Mouse (Mus musculus) adrenal gland, adult 8-10 months (tissue): ENCODE measurements around the gene Polr2a. TPM values are rescaled to one million over a fixed set of nuclear protein-coding genes. Genes with fewer than 3 reads are reported as not detected.
A peak's percentile ranks its signal among the peaks of the same experiment; 100 is the strongest.
"Not testable (repeated sequence)": the region's sequence is repeated elsewhere in the genome, so short reads cannot be mapped to it uniquely, and the experiment has no call there.

ENCODE experiments used
- DNase-seq: peaks from one replicate; pipeline ENCODE4 v3.0.0; 2022
- total RNA-seq, 4 experiments: library from RNA; stranded (reverse); gene quantifications; 2 replicates each; pipeline ENCODE4 v1.2.4; 2022

Gene Polr2a
- total RNA-seq, 4 experiments from 2014 or later: 85.2 to 125 (median 101) TPM

DNA sequence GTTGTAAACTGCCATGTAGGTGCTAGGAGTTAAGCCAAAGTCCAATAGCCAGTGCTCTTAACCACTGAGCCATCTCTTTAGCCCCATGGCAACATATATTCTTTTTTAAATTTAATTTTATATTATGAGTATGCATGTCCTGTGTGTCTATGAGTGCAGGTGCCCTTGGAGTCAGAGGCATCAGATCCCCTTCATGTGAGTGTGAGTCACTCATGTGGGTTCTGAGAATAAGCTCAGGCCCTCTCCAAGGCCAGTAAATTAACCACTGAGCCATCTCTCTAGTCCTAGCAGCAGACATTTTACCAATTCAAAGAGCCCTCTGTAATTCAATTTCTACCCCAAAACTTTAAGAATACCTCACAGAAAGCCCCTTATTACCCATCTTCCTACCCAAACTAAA, 5.8 kb downstream of the Polr2a start:
- DNase-seq: peak; percentile 46

GRCm38 (mm10) chr11:69751635-69752034, 6.8 kb downstream of the Polr2a start:
- no peak for DNase-seq

- DNase-seq: not testable (repeated sequence)
These were observed 27.0 kb downstream of the Polr2a start for GRCm38 (mm10) chr11:69731408-69731807.

- peak; percentile 45 for DNase-seq
These were observed 29.4 kb downstream of the Polr2a start for GRCm38 (mm10) chr11:69729063-69729462.

DNA sequence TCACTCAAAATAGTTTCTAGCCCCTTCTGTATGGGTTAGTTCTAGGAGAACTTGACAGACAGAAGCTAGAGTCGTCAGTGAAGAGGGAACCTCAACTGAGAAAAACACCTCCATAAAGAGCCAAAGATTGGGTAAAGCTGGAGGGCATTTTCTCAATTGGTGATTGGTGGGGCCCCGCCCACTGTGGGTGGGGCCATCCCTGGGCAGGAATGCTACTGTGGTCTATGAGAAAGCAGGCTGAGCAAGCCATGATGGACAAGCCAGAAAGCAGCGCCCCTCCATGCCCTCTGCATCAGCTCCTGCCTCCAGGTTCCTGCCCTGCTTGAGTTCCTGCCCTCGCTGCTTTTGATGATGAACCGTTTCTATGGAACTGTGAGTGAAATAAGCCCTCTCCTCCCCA, 32.5 kb downstream of the Polr2a start:
- no peak for DNase-seq

- DNase-seq: no peak
These were observed 35.4 kb downstream of the Polr2a start for GRCm38 (mm10) chr11:69723074-69723473.

GRCm38 (mm10) chr11:69720852-69721251, 37.6 kb downstream of the Polr2a start:
- no peak for DNase-seq

DNA sequence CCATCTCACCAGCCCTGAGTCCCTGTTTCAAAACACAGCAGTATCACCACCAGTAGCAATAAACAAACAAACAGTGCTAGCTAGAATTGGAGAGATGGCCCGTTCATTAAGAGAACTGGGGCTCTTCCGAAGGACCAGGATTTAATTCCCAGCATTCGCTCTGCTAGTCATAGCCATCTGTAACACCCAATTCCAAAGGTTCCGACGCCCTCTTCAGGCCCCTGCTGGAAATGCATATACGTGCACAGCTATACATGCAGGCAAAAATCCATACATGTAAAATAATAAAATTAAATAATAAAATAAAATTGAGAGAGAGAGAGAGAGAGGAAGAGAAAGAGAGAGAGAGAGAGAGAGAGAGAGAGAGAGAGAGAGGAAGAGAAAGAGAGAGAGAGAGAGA, 39.0 kb downstream of the Polr2a start:
- no peak for DNase-seq

- no peak for DNase-seq
These were observed 39.8 kb downstream of the Polr2a start for GRCm38 (mm10) chr11:69718661-69719060.

- DNase-seq: no peak
These were observed 41.5 kb downstream of the Polr2a start for GRCm38 (mm10) chr11:69716953-69717352.

- peak; percentile 78 for DNase-seq
These were observed 42.5 kb downstream of the Polr2a start for GRCm38 (mm10) chr11:69715929-69716328.

DNA sequence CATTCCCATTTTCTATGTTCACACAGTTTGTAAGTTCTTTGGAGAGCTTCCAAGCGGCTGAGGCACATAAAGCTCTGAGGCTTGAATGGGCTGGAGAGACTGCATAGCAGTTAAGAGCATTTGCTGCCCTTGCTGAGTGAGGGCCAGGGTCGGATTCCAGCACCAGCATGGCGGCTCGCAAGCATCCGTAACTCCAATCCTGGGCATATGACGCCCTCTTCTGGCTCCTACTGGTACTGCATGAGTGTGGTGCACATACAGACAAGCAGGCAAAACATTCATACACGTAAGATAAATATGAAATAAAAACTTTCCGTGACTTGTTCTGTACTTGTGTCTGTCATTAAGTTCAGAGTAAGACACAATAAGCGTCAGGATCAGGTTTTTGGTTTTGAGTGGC, 43.0 kb downstream of the Polr2a start:
- DNase-seq: peak; percentile 47

DNA sequence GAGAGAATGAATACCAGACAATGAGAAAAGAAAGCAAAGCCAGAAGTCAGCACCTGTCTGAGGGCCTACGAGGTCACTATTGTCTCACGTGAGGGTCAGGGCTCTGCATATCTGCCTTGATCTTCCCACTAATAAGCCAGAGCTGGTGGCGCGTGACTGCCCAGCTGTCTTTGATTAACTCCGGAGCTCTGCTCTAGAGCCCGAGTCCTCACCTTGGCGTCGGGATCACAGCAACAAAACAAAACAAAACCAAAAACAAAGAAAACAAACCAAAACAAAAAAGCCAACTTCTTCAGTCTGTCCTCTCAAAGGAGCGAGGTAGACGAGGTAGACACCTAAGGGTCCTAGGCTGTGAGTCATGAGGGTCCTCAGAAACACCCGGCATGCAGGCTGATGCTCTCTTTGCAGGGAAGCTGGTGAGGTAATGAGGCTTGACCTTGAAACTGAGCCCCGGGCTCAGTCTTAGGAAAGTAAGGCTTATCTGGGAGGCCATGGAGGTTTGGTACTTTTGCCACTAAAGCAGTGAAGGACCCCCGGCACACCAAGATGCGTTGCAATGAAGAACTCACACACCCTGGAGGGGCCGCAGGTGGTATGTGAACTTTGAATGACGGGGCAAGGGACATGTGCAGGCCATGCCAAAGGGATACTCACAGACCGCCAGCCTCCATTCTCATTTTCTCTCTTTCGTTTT, 43.7 kb downstream of the Polr2a start:
- no peak for DNase-seq

GRCm38 (mm10) chr11:69712954-69713672, 45.3 kb downstream of the Polr2a start:
- DNase-seq: no peak

DNA sequence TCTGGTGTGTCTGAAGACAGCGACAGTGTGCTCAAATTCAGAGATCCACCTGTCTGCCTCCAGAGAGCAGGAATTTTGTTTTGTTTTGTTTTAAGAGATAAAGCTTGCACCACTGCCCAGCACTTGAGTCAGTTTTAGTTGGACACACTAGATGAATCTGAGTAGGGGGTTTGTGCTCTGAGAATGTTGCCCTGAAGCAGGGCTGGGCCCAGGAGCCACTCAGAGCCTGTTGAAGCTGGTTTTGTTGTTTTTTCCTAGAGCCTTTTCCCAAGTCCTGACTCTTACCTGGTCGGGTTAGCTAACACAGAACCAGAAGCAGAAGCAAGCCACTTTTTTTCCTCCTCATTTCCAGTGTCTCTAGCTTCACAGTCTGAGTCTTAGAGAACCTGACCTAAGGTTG, 47.4 kb downstream of the Polr2a start:
- DNase-seq: no peak

DNA sequence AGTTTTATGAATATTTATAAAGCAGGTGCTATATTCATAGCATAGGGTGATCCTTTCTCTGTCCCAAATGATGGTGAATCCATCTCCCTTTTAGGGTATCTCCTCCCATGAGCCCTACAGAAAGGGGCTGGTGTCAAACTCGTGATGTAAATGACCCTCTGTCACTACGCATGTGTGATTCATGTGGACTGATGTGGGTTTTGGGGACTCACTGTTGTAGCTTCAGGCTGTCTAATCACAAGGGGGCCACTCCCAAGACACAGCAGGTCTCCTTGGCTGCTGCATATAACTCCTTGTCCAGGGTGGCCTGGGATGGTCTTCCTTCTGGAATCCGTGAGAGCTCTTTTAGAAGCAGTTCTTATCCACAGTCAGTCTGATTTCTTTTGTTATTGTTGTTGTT, 48.0 kb downstream of the Polr2a start:
- DNase-seq: no peak

DNA sequence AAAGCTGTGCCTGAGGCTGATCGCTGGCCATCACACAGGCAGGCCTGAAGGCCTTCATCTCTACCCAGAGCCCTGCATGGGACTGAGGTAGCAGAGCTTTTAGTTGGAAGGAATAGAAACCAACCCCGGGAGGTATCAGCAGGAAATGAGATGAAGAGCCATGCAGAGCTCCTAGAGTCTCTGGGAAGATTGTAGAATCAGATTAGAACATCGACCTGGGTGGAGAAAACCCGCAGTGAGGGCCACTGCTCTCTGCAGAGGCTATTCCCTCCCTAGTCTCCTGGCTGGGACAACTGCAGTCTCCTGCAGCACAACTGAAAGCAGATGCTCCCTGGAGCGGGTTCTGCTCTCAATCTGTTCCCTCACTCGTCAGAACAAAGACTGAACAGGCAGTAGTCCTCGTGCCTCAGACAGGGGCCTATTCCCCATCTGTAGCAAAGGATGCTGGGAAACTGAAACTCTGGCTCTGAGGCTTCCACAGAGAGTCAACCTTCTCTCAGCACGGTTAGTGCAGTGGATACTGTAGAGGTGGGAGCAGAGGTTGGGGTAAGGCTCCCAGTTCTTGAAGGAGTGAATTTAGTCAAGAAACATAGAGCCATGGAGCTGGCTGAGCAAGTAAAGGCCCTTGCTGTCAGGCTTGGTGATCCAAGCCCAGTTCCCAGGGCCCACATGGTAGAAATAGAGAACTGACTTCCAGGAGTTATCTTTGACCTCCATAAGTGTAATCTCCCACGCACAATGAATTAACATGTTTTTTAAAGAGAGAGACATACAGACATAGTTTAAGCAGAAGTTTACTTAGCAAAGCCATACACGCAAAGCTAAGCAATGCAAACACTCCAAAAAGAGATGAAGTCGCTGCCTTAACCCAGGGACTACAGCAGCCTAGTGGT, 48.6 kb downstream of the Polr2a start:
- no peak for DNase-seq

DNA sequence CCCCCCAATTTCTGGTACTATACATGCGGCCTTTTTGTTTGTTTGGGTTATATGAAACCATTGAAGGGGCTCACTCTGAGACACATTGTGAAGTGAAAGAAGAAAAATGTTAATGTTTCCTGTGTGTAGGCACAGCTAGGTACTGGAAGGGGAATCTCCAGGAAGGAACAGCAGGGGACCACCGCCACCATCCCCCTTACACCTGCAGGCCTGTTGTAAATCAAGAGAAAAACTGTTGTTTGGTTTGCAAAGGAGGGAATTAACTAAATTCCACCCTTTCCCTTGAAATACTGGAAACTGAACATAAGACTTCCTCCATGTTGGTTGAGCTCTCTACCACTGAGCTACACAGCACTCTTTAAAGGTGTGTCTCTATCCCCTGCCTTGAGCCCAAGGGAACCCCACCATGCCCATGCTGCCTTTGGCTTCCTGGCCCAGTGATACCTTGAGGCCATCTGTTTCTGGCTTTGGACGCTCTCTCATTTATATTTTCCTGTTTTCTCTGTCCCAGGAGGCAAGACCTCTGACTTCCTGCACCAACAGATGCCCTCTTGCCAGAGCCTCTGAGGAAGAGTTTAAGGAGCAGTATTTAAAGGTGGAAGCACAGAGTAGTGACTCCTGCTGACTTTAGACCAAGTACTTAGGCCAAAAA, 49.7 kb downstream of the Polr2a start:
- DNase-seq: no peak

GRCm38 (mm10) chr11:69707873-69708381, 50.5 kb downstream of the Polr2a start:
- DNase-seq: no peak

- DNase-seq: no peak
These were observed 51.0 kb downstream of the Polr2a start for GRCm38 (mm10) chr11:69707480-69707847.

GRCm38 (mm10) chr11:69706775-69707479, 51.5 kb downstream of the Polr2a start:
- peak; percentile 89 for DNase-seq

GRCm38 (mm10) chr11:69704613-69705010, 53.8 kb downstream of the Polr2a start:
- DNase-seq: no peak
